Mouse (Mus musculus) cerebellum, adult 9-10 months (tissue): ENCODE results near the gene Hs6st3.
A peak's percentile ranks its signal among the peaks of the same experiment; 100 is the strongest.

Source experiments
- DNase-seq: peaks from one replicate; pipeline ENCODE4 v3.0.0; 2022

Gene Hs6st3

DNA sequence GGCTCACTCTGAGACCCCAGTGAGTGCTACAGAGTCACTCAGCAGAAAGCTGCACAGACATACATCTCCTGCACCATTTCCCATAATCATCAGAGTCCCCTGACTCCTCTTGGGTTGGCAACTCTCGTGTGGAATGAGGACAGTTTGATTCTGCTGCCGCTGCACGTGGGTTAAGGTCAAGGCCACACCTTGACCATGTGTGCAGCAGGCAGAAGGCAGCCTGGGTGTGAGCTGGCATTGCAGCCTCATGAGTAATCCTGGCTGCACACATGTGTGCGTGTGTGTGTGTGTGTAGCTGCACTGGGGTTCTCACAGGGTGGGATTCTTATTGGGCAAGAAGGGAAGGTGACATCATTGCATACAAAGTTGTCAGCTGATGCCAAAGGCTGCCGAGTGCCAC lies 677.5 kb downstream of the Hs6st3 start:
- DNase-seq, result no peak

- no peak for DNase-seq
Observed at GRCm38 (mm10) chr14:119820562-119820961, 682.4 kb downstream of the Hs6st3 start.

DNA sequence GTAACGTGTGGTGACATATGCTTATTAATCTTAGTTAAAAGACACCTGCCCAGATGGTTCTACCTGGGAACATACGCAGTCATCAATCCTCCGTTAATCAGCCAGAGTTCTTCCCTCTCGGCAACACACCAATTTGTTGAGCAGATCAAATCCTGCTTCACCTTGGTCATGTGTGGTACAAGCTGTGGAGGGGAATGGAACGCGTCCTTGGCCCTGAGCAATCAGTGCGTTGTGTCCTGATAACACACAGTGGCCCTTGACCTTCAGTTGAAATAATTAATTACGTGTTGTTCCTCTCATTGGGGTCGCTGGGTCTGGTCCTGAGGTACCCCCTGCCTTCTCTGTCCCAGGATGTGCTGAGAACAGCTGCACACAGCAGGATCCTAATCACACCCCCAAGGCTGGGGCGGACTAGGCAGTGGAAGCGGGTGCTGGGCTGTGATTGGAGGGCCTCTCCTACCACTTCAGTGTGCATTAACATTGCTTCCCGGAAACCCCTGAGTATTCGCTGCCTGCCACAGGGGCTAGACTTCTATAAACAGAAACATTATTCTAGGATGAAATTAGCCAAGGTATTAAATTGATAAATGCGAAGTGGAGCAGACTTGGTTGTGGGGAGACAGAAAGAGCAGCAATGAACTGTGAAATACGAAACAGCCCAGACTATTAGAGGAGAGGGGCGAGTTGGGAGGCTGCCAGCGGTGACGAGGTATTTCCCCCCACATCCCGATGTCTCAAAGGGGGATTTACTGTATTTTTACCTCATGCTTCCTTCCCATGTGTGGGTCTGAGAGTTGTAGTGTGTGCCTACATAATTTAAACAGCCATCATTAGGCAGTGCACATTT lies 693.2 kb downstream of the Hs6st3 start:
- no peak for DNase-seq

- DNase-seq, result no peak
Observed at GRCm38 (mm10) chr14:119832012-119832325, 693.8 kb downstream of the Hs6st3 start.

- no peak for DNase-seq
Observed at GRCm38 (mm10) chr14:119832940-119833339, 694.8 kb downstream of the Hs6st3 start.

- no peak for DNase-seq
Observed at GRCm38 (mm10) chr14:119834008-119834700, 696.0 kb downstream of the Hs6st3 start.

DNA sequence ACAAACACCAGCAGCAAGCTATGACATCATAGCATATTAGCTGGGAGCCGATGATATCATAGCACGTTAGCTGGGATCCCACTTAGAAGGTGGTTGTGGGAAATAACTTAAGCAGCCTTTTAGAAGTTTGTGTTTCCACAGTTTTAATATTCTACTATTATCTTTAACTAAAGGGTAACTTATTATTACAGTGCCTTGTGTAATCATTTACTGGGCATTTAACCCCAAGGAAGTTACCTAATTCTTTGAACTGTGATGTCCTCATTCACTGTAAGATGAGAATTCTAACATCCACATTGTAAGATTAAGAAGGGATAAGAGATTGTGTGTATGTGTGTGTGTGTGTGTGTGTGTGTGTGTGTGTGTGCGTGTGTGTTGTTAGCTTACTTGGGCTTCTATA lies 697.9 kb downstream of the Hs6st3 start:
- DNase-seq, result no peak

- no peak for DNase-seq
Observed at GRCm38 (mm10) chr14:119847540-119847939, 709.4 kb downstream of the Hs6st3 start.

DNA sequence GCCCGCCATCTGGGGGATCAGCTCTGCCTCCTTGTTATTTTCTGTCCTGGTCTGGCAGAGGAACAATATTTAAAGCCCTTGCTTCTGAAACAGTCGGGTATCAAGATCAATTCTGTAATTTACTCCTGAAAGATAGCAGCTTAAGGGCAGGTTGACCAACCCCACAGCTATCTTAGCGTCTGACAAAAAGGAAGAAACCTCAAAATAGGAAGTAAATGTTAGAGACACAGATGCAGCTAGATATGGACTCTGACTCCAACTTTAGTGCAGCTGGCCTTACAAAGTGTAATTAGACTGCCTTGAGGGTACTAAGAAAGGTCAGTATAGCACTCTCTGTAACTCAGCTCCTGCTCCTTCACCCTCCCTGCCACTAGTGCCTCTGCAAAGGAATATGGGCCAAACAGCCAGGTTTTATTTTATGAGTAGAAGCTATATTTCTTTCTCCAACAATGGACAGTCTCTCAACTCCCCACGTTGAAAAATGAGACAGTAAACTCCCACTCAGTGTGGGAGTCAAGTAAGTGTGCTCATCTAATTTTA lies 710.7 kb downstream of the Hs6st3 start:
- no peak for DNase-seq

DNA sequence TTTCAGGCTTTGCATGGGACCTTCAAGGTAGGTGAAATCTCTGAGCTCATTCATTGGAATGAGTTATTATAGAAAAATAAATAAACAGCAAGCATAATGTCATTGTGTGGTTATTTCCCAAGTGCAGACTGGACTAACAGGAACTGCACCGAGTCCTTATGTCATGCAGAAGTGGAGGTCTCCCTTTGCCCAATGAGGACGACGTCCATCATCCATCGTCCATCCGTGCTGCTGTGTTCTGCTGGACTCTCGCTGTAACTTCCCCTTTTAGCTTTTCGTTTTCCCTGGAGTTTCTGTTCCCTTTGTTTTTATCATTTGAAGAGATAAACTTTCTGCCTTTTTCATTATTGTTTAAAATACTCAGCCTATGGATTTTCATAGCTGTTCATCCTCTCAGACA lies 711.2 kb downstream of the Hs6st3 start:
- no peak for DNase-seq

DNA sequence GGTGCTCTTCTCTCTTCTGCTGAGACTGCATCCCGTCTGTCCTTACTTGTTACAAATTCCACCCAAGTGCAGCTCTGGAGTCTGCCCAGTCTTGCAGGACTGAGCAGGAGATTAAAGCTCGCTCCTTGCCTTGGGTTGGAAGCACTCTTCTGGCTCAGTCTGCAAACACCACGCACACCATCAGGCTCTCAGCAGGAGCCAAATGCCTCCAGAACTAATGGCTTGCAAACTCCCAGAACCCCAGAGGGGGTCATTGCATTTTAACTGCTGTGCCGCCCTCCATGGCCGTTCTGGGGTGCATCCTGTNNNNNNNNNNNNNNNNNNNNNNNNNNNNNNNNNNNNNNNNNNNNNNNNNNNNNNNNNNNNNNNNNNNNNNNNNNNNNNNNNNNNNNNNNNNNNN lies 714.0 kb downstream of the Hs6st3 start:
- peak; percentile 41 for DNase-seq

DNA sequence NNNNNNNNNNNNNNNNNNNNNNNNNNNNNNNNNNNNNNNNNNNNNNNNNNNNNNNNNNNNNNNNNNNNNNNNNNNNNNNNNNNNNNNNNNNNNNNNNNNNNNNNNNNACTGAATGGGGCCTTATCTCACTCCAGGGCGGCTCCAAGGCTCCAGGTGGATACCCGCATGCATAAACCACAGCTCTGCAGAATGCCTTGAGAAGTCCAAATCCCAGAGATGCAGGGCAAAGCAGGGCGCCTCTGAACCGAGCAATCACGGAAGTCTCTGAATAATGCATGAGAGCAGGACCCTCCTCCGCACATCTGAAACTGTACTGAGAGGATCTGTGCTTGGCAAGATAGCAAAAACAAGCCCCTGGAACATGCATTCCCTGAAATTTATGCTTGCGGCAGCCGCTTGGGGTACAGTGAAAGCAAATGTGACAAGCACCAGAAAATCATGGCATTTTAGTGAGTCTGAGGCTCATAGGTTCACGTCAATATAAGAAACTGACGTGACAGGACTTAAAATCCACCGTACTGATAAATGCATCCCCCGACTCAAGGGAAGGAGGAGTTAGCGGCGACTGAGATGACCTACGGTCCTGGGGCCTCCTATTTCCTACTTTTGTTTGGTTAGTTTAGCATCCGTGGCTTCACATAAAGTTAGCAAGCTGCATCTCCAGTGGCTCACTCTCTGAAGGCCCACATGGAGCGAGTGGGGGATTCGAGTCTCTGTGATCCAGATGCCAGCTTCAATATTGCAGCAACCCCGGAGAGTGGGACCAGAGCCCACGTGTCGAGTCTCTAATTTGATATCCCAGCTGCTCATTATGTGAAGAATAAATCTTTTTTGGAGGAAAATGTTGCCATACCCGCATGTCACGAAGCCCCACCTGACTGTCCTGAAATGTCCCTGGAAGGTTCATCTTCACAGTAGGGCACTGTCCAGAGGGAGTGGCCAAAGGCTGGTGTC lies 719.5 kb downstream of the Hs6st3 start:
- DNase-seq, result no peak

DNA sequence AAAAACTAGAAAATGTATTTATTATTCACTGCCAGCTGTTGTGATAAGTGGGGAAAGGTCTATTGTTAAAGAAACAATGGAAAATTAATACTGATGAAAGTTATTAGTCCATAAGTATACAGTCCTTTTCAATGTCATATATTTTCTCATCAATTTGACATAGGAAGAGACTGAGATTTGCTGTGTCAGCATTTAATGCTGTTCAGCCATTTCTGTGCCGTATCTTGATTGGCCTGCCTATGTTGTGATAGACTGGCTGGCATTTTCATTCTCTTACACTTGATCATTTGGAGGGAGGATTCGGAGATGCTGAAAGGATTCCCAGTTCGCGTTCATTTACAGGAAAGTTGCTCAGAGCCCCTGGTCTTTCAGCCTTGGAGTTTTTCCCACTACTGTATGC lies 735.5 kb downstream of the Hs6st3 start:
- DNase-seq, result no peak

GRCm38 (mm10) chr14:119892922-119893321 lies 754.8 kb downstream of the Hs6st3 start:
- DNase-seq, result no peak

DNA sequence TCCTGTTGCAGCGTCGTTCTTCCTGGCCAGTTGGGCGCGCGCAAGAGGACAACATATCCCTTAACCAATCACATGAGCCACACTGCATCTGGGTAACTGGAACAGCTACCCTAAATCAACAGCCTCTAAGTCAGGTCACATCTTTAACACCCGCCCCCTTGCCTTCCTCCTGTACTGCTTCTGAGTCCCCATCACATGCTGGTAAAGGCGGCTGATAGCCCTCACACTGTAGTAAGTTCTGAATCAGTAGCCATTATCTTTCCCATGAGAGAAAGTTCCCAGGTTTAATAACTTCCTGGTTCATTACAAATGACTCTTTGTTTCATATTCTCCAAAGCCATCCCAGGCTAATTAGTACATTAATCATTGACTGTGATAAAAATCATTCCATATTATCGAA lies 757.0 kb downstream of the Hs6st3 start:
- DNase-seq, result no peak

- DNase-seq, result peak; percentile 11
Observed at GRCm38 (mm10) chr14:119895765-119896465, 757.8 kb downstream of the Hs6st3 start.

DNA sequence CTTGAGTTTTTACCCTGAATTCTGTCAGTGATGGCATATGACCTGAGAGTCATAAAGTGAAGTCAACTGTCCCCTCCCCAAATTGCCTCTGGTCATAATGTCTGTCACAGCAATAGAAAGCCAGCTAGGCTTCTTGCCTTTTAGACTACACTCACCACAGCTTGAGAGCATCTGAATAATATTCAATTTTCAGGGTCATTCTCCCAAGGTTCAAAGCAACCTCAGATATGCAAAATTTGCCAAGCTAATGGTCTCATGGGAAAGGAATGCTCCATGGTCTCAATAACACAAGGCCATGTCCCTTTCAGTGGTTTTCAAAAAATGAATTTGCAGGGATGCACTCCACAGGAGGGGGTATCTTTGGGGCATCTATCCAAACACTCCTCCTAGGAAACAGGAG lies 764.3 kb downstream of the Hs6st3 start:
- DNase-seq, result no peak

- DNase-seq, result no peak
Observed at GRCm38 (mm10) chr14:119908032-119908675, 770.0 kb downstream of the Hs6st3 start.

DNA sequence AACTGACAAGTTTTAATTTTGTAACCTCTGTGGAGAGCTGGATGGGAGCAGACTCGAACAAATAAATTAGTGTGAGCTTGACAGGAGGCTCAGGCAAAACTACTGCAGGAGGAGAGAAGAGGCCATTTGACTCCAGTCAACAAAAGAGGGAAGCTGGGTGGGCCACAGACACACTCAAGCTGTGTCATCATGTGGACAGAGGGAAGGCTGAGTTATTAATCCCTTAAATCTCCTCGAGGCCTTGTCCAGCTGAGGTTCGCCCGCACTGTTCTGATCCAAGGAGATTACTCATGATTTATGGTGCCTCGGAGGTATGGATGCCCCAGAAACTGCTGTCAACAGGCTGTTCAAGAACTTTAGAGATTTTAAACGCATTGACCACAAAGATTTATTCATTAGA lies 776.4 kb downstream of the Hs6st3 start:
- DNase-seq, result no peak

- DNase-seq, result no peak
Observed at GRCm38 (mm10) chr14:119918281-119919034, 780.3 kb downstream of the Hs6st3 start.

- DNase-seq, result no peak
Observed at GRCm38 (mm10) chr14:119919177-119919576, 781.0 kb downstream of the Hs6st3 start.
